Mouse (Mus musculus) CD4-positive naive resting alpha-beta T cell, adult 57 days (primary cell): ENCODE measurements around the gene 3110040N11Rik. TPM values are rescaled to one million over a fixed set of nuclear protein-coding genes. Genes with fewer than 3 reads are reported as not detected.

ENCODE experiments used
- total RNA-seq: library from RNA; stranded (reverse); gene quantifications from one replicate; pipeline ENCODE4 v1.2.4, GENCODE M21; 2023

The 3110040N11Rik gene
- 29.5 TPM for total RNA-seq

GRCm38 (mm10) chr7:81789095-81789757 is at the start of gene 3110040N11Rik:
TSS of gene 3110040N11Rik (minus strand) at chr7:81789478.

GRCm38 (mm10) chr7:81829379-81829894 is 40.2 kb upstream of the 3110040N11Rik start, which contains the start of gene Btbd1:
TSS of gene Btbd1 (minus strand) at chr7:81829431.

DNA sequence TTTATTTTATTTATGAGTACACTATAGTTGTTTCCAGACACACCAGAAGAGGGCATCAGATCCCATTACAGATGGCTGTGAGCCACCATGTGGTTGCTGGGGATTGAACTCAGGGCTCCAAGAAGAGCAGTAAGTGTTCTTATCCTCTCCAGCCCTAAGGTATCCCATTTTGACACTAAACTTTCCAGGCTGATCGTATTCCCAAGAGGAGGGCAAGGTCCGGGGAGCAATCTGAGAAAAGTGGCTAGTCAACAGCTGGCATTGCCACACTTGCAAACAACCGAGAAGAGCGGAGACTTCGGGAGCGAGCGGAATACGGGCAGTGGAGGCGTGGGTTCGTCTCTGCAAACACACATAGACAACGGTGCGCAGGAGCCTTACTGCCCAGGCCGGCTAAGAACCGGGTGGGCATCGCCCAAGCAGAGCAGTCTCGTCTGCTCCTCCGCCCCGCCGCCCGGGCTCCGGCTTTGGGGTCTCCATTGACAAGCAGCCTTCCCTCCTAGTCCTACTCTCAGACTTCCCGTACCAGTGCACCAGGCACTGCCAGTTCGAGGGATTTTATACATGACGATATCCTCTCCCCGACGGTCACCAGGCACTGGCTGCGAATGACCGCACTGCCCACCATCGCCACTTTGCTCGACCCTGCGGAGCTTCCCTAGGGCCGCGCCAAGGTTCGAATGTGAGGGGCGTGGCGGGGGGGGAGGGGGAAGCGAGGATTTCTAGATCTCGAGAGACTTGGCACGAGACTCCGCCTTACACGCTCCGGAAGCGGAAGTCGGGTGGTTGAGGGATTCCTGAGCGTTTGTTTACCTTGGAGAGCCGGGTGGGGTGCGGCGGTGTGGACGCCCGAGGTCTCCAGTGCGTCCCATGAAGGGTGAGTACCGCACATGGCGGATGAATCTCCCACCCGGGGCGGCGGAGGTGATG is 26.8 kb downstream of the 3110040N11Rik start, which contains the start of gene Ramac:
Ramac (plus strand) TSS at position 746 of the 930 bp plus-strand sequence.

Other genes with a start within 250 kb of the 3110040N11Rik start
- gene Fsd2, start 222.5 kb downstream of the 3110040N11Rik start, total RNA-seq = 1.2 TPM
- 33.9 TPM for gene Whamm, start 218.2 kb downstream of the 3110040N11Rik start, total RNA-seq
- not detected for gene Homer2, start 82.0 kb downstream of the 3110040N11Rik start, total RNA-seq
- gene Ramac, start 26.6 kb downstream of the 3110040N11Rik start, total RNA-seq = 55.2 TPM
- gene Btbd1, start 40.0 kb upstream of the 3110040N11Rik start, total RNA-seq = 52.8 TPM
- gene Gm10160, start 66.3 kb upstream of the 3110040N11Rik start, total RNA-seq = not detected
- gene Tm6sf1, start 69.5 kb upstream of the 3110040N11Rik start, total RNA-seq = 20.6 TPM
- 21.9 TPM for gene Hdgfl3, start 145.0 kb upstream of the 3110040N11Rik start, total RNA-seq
- gene Bnc1, start 202.8 kb upstream of the 3110040N11Rik start, total RNA-seq = 0.50 TPM